Mouse (Mus musculus) adrenal gland, adult 8-10 months (tissue): ENCODE measurements at regions not wholly inside any gene's neighbourhood (a gene's known extent, or its start where the extent isn't known, plus 50 kb on each side); places are given as distances from the start of the nearest gene placed in this dataset.
A peak's percentile ranks its signal among the peaks of the same experiment; 100 is the strongest.

Source experiments
- DNase-seq: peaks from one replicate; pipeline ENCODE4 v3.0.0; 2022

- peak; percentile 27 for DNase-seq
These were observed 177.0 kb downstream of the Slc38a4 start for GRCm38 (mm10) chr15:96878796-96879195.

GRCm38 (mm10) chr15:96877931-96878330, 177.8 kb downstream of the Slc38a4 start:
- DNase-seq, result no peak

- DNase-seq, result no peak
These were observed 177.7 kb upstream of the Slc38a2 start for GRCm38 (mm10) chr15:96877271-96877670.

GRCm38 (mm10) chr15:96874145-96874544, 174.6 kb upstream of the Slc38a2 start:
- no peak for DNase-seq

- DNase-seq, result no peak
These were observed 174.0 kb upstream of the Slc38a2 start for GRCm38 (mm10) chr15:96873562-96873961.

- DNase-seq, result no peak
These were observed 173.6 kb upstream of the Slc38a2 start for GRCm38 (mm10) chr15:96873126-96873525.

GRCm38 (mm10) chr15:96867701-96868100, 168.2 kb upstream of the Slc38a2 start:
- DNase-seq, result no peak

- no peak for DNase-seq
These were observed 166.4 kb upstream of the Slc38a2 start for GRCm38 (mm10) chr15:96865932-96866331.

GRCm38 (mm10) chr15:96857709-96858108, 158.2 kb upstream of the Slc38a2 start:
- no peak for DNase-seq

- DNase-seq, result no peak
These were observed 152.6 kb upstream of the Slc38a2 start for GRCm38 (mm10) chr15:96851970-96852768.

- DNase-seq, result no peak
These were observed 148.6 kb upstream of the Slc38a2 start for GRCm38 (mm10) chr15:96848150-96848549.

- no peak for DNase-seq
These were observed 145.7 kb upstream of the Slc38a2 start for GRCm38 (mm10) chr15:96845221-96845620.

GRCm38 (mm10) chr15:96844290-96844689, 144.8 kb upstream of the Slc38a2 start:
- DNase-seq, result no peak

GRCm38 (mm10) chr15:96843589-96843988, 144.1 kb upstream of the Slc38a2 start:
- DNase-seq, result no peak

- DNase-seq, result no peak
These were observed 143.4 kb upstream of the Slc38a2 start for GRCm38 (mm10) chr15:96842881-96843280.

GRCm38 (mm10) chr15:96836670-96837069, 137.1 kb upstream of the Slc38a2 start:
- no peak for DNase-seq

- DNase-seq, result no peak
These were observed 135.3 kb upstream of the Slc38a2 start for GRCm38 (mm10) chr15:96834862-96835261.

GRCm38 (mm10) chr15:96834162-96834843, 134.8 kb upstream of the Slc38a2 start:
- no peak for DNase-seq

- DNase-seq, result no peak
These were observed 132.9 kb upstream of the Slc38a2 start for GRCm38 (mm10) chr15:96832389-96832788.

- DNase-seq, result no peak
These were observed 131.7 kb upstream of the Slc38a2 start for GRCm38 (mm10) chr15:96831256-96831655.

- DNase-seq, result peak; percentile 22
These were observed 131.0 kb upstream of the Slc38a2 start for GRCm38 (mm10) chr15:96830578-96830977.

GRCm38 (mm10) chr15:96829941-96830340, 130.4 kb upstream of the Slc38a2 start:
- DNase-seq, result peak; percentile 61

GRCm38 (mm10) chr15:96828681-96829080, 129.2 kb upstream of the Slc38a2 start:
- no peak for DNase-seq

GRCm38 (mm10) chr15:96827931-96828330, 128.4 kb upstream of the Slc38a2 start:
- no peak for DNase-seq
